Mouse (Mus musculus) gastrocnemius, postnatal 25 days (tissue): ENCODE results near the gene Mtx1. TPM values are rescaled to one million over a fixed set of nuclear protein-coding genes. Genes with fewer than 3 reads are reported as not detected.
"Not testable (repeated sequence)": the region's sequence is repeated elsewhere in the genome, so short reads cannot be mapped to it uniquely, and the experiment has no call there.

Experiments used
- DNase-seq: peaks from one replicate; pipeline ENCODE4 v3.0.0; 2022
- total RNA-seq, 2 experiments: library from RNA; stranded (reverse); gene quantifications; 1 replicate in 1 of 2; 2 replicates in 1 of 2; pipeline ENCODE4 v1.2.3; 2021

Mtx1 gene
- total RNA-seq, 2 experiments from 2014 or later, result 42.2 to 47.6 TPM

- no peak for DNase-seq
Measured at GRCm38 (mm10) chr3:89242331-89242895, 15.5 kb upstream of the Mtx1 start.

- no peak for DNase-seq
Measured at GRCm38 (mm10) chr3:89238494-89238893, 11.6 kb upstream of the Mtx1 start.

GRCm38 (mm10) chr3:89237682-89238081 is 10.8 kb upstream of the Mtx1 start:
- DNase-seq, result no peak

GRCm38 (mm10) chr3:89236516-89236915 is 9.6 kb upstream of the Mtx1 start:
- DNase-seq, result no peak

GRCm38 (mm10) chr3:89233562-89234110 is 6.7 kb upstream of the Mtx1 start:
- no peak for DNase-seq

- DNase-seq, result no peak
Measured at GRCm38 (mm10) chr3:89232614-89233013, 5.7 kb upstream of the Mtx1 start.

GRCm38 (mm10) chr3:89231772-89232275 is 4.9 kb upstream of the Mtx1 start:
- no peak for DNase-seq

- no peak for DNase-seq
Measured at GRCm38 (mm10) chr3:89231345-89231744, 4.5 kb upstream of the Mtx1 start.

- DNase-seq, result no peak
Measured at GRCm38 (mm10) chr3:89230561-89230960, 3.7 kb upstream of the Mtx1 start.

GRCm38 (mm10) chr3:89229276-89229675 is 2.4 kb upstream of the Mtx1 start:
- DNase-seq, result no peak

GRCm38 (mm10) chr3:89228836-89229235 is 1.9 kb upstream of the Mtx1 start, which contains the start of gene Muc1:
Gene Muc1, plus strand, starts transcription at chr3:89229057.
- no peak for DNase-seq

GRCm38 (mm10) chr3:89228180-89228549 is 1.3 kb upstream of the Mtx1 start:
- DNase-seq, result peak; percentile 72

- peak; percentile 55 for DNase-seq
Measured at GRCm38 (mm10) chr3:89227307-89228179, 655 bp upstream of the Mtx1 start.

- DNase-seq, result no peak
Measured at GRCm38 (mm10) chr3:89226361-89226760, 527 bp downstream of the Mtx1 start.

GRCm38 (mm10) chr3:89225918-89226317 is 970 bp downstream of the Mtx1 start:
- DNase-seq, result no peak

- no peak for DNase-seq
Measured at GRCm38 (mm10) chr3:89225321-89225815, 1.5 kb downstream of the Mtx1 start.

GRCm38 (mm10) chr3:89224796-89225195 is 2.1 kb downstream of the Mtx1 start:
- DNase-seq, result no peak

GRCm38 (mm10) chr3:89221167-89221566 is 5.7 kb downstream of the Mtx1 start:
- DNase-seq, result no peak

- DNase-seq, result no peak
Measured at GRCm38 (mm10) chr3:89219546-89219945, 7.3 kb downstream of the Mtx1 start.

- DNase-seq, result no peak
Measured at GRCm38 (mm10) chr3:89218271-89218670, 8.6 kb downstream of the Mtx1 start.

- not testable (repeated sequence) for DNase-seq
Measured at GRCm38 (mm10) chr3:89216407-89216806, 10.5 kb downstream of the Mtx1 start.

- DNase-seq, result peak; percentile 69
Measured at GRCm38 (mm10) chr3:89215853-89216252, 11.0 kb downstream of the Mtx1 start.
